Mouse (Mus musculus): Measurements from ENCODE around the gene Pknox1.

GRCm38 (mm10) chr17:31556253-31556652 lies 8.3 kb upstream of the Pknox1 start:
- TF ChIP-seq POLR2A (IDR thresholded peaks at IDR 0.05; ENCODE audit: insufficient read length, low read depth) (no peak), USF1 (IDR thresholded peaks at IDR 0.05; ENCODE audit: low read depth) (no peak), SRF (IDR thresholded peaks at IDR 0.05; ENCODE audit: control insufficient read depth, insufficient read length, low read depth) (no peak), POLR2AphosphoS2 (IDR thresholded peaks at IDR 0.05; ENCODE audit: insufficient read length, low read depth) (no peak), E2F4 (IDR thresholded peaks at IDR 0.05; ENCODE audit: insufficient read depth) (no peak), MYOG (IDR thresholded peaks at IDR 0.05; ENCODE audit: control insufficient read depth in 1 of 3, insufficient read depth in 1 of 3, insufficient read length in 2 of 3, low read depth in 2 of 3) (peak; percentile 67 to 72 (median 69))

Data from myocyte (in vitro differentiated cells).